8 mouse cellular contexts compared by ENCODE assay signal in genomic region chr5:105494246-105494917, GRCm38 (mm10). TPM values are rescaled to one million over a fixed set of nuclear protein-coding genes. Genes with fewer than 3 reads are reported as not detected.
DNase-seq lines count a peak whose midpoint lies in the region; ATAC-seq and TF ChIP-seq lines count a peak whose summit lies in the region.

No protein-coding gene starts in this region.

- H3K36me3 ChIP-seq in heart, embryonic 11.5 days (ENCODE audit: control insufficient read depth, insufficient read depth, low read length) = no peaks in the 10 kb centered on the region
- no peaks in the 10 kb centered on the region for H3K36me3 ChIP-seq in heart, adult 2 months (ENCODE audit: control insufficient read depth, insufficient read depth, low read length)
- peaks cover 31% of the 10 kb centered on the region for H3K36me3 ChIP-seq in megakaryocyte, embryonic 14.5 days (replicated peaks; ENCODE audit: low read length)
- H3K36me3 ChIP-seq in forebrain, embryonic 14.5 days (ENCODE audit: control insufficient read depth, insufficient read depth, low read length) = no peaks in the 10 kb centered on the region
- no peaks in the 10 kb centered on the region for H3K36me3 ChIP-seq in midbrain, embryonic 15.5 days (replicated peaks)

- ATAC-seq in heart, embryonic 11.5 days (replicated peaks; ENCODE audit: insufficient number of reproducible peaks, low FRiP score, low TSS enrichment) = no peak
- ATAC-seq in megakaryocyte, adult 5-6 weeks (ENCODE audit: poor library complexity, severe bottlenecking) = no peak
- no peak for ATAC-seq in forebrain, embryonic 14.5 days
- ATAC-seq in midbrain, embryonic 15.5 days (replicated peaks) = no peak

- H3K4me2 ChIP-seq in heart, embryonic 11.5 days = peak overlapping the region; percentile 60; the same call in 1 of the 2 replicates
- H3K4me2 ChIP-seq in forebrain, embryonic 14.5 days (ENCODE audit: low read length) = peak overlapping the region; percentile 39; the same call in 1 of the 2 replicates
- peak overlapping the region; percentile 49; the same call in 1 of the 2 replicates for H3K4me2 ChIP-seq in midbrain, embryonic 15.5 days

- no peak overlapping the region for H3K9ac ChIP-seq in heart, embryonic 11.5 days (ENCODE audit: low read depth, low read length)
- H3K9ac ChIP-seq in heart, adult 2 months (ENCODE audit: low read depth, low read length) = no peak overlapping the region
- H3K9ac ChIP-seq in forebrain, embryonic 14.5 days (ENCODE audit: low read length) = no peak overlapping the region
- no peak overlapping the region for H3K9ac ChIP-seq in midbrain, embryonic 15.5 days

- no peak for TF ChIP-seq POLR2A in heart, adult 2 months (IDR thresholded peaks at IDR 0.05; ENCODE audit: insufficient read depth, low read depth, low read length)

- no peaks in the 10 kb centered on the region for H3K9me3 ChIP-seq in heart, embryonic 11.5 days (replicated peaks; ENCODE audit: control insufficient read depth, low read length)
- H3K9me3 ChIP-seq in megakaryocyte, embryonic 14.5 days = peaks cover 3% of the 10 kb centered on the region; the same call in 1 of the 2 replicates
- H3K9me3 ChIP-seq in forebrain, embryonic 14.5 days (replicated peaks; ENCODE audit: control insufficient read depth, low read length) = no peaks in the 10 kb centered on the region
- H3K9me3 ChIP-seq in midbrain, embryonic 15.5 days = no peaks in the 10 kb centered on the region

- no peak for TF ChIP-seq CTCF in heart, adult 2 months (IDR thresholded peaks at IDR 0.05)

- WGBS in heart, embryonic 11.5 days (ENCODE audit: insufficient replicate concordance) = 52% methylated on average over 10 of the region's 10 CpGs
- WGBS in heart, adult 2 months = 71% methylated on average over 10 of the region's 10 CpGs
- 17% methylated on average over 10 of the region's 10 CpGs for WGBS in forebrain, embryonic 14.5 days
- 30% methylated on average over 10 of the region's 10 CpGs for WGBS in midbrain, embryonic 15.5 days

- H3K79me2 ChIP-seq in heart, adult 2 months (replicated peaks; ENCODE audit: control insufficient read depth, insufficient read depth, low read length) = no peaks in the 10 kb centered on the region

- no peak overlapping the region for H3K27ac ChIP-seq in heart, embryonic 11.5 days (ENCODE audit: low read depth, low read length)
- H3K27ac ChIP-seq in heart, adult 2 months = no peak overlapping the region
- no peak overlapping the region for H3K27ac ChIP-seq in forebrain, embryonic 14.5 days (ENCODE audit: low read depth, low read length)
- no peak overlapping the region for H3K27ac ChIP-seq in midbrain, embryonic 15.5 days

- DNase-seq in heart, adult 2 months = no peak
- no peak for DNase-seq in forebrain, embryonic 14.5 days (ENCODE audit: low spot score)
- no peak for DNase-seq in lung, postnatal 14 days
- DNase-seq in layer of hippocampus, postnatal 10 days (ENCODE audit: low spot score in 2 of 2) = no peak

- H3K4me1 ChIP-seq in heart, embryonic 11.5 days (ENCODE audit: control insufficient read depth, insufficient read depth, low read length) = peaks cover 4% of the 10 kb centered on the region; the same call in 1 of the 2 replicates
- peaks cover 2% of the 10 kb centered on the region; the same call in 1 of the 2 replicates for H3K4me1 ChIP-seq in heart, adult 2 months (ENCODE audit: control insufficient read depth, insufficient read depth, low read length)
- peaks cover 67% of the 10 kb centered on the region for H3K4me1 ChIP-seq in megakaryocyte, embryonic 14.5 days
- H3K4me1 ChIP-seq in forebrain, embryonic 14.5 days (ENCODE audit: control insufficient read depth, insufficient read depth, low read length) = peaks cover 43% of the 10 kb centered on the region
- H3K4me1 ChIP-seq in midbrain, embryonic 15.5 days = peaks cover 32% of the 10 kb centered on the region

- TF ChIP-seq EP300 in heart, adult 2 months (IDR thresholded peaks at IDR 0.05; ENCODE audit: insufficient read depth, low read depth, low read length) = no peak

- H3K27me3 ChIP-seq in heart, embryonic 11.5 days (ENCODE audit: control insufficient read depth, insufficient read depth, low read length) = no peaks in the 10 kb centered on the region; the same call in 1 of the 2 replicates
- no peaks in the 10 kb centered on the region for H3K27me3 ChIP-seq in heart, adult 2 months (ENCODE audit: control insufficient read depth, insufficient read depth, low read length)
- no peaks in the 10 kb centered on the region for H3K27me3 ChIP-seq in megakaryocyte, embryonic 14.5 days (replicated peaks)
- H3K27me3 ChIP-seq in forebrain, embryonic 14.5 days (replicated peaks; ENCODE audit: control insufficient read depth, insufficient read depth, low read length) = no peaks in the 10 kb centered on the region
- 0 out of 2 replicates have a peak, but pooled peaks cover 7% of the 10 kb centered on the region for H3K27me3 ChIP-seq in midbrain, embryonic 15.5 days (replicated peaks)

- no peak overlapping the region for H3K4me3 ChIP-seq in heart, embryonic 11.5 days (ENCODE audit: low read depth, low read length)
- H3K4me3 ChIP-seq in heart, adult 2 months = no peak overlapping the region
- peak overlapping the region; percentile 29 for H3K4me3 ChIP-seq in megakaryocyte, embryonic 14.5 days (replicated peaks)
- H3K4me3 ChIP-seq in forebrain, embryonic 14.5 days (ENCODE audit: low read depth, low read length) = no peak overlapping the region
- H3K4me3 ChIP-seq in midbrain, embryonic 15.5 days = no peak overlapping the region

- intact Hi-C loops in heart, adult 2 months (cut with DNase I) = loop anchor here (2.0 to 10.0 kb wide), 2 partner anchors 22 to 380 kb away; partner anchors contain the start of gene Zfp326

RNA-seq across cellular contexts. Expression of gene Lrrc8c, which starts 24.8 kb away (rescaled TPM):
- polyA plus RNA-seq in heart, embryonic 11.5 days (2014; fragmentation: Nextera tagmentation; extraction: Ambion mirVana) = 32.5 and 33.5 TPM in 2 replicates
- total RNA-seq in heart, adult 2 months (2021) = 10 to 100 TPM; 19.7 to 35.5 TPM
- 23.5 and 37.5 TPM in 2 replicates for polyA plus RNA-seq in heart, adult 2 months (2012; rRNA removed)
- 30.7 and 117 TPM in 2 replicates for polyA plus RNA-seq in megakaryocyte, embryonic 14.5 days (2012; ENCODE audit: insufficient read depth, low replicate concordance)
- total RNA-seq in megakaryocyte, adult 5-6 weeks (2015) = 51.2 and 57.7 TPM in 2 replicates
- total RNA-seq in megakaryocyte, adult 5-6 weeks (2017) = 9.7 and 12.2 TPM in 2 replicates
- 8.6 and 10.2 TPM in 2 replicates for polyA plus RNA-seq in forebrain, embryonic 14.5 days (2014; fragmentation: Nextera tagmentation; extraction: Ambion mirVana)
- 13.2 and 13.6 TPM in 2 replicates for polyA plus RNA-seq in midbrain, embryonic 15.5 days (2015; fragmentation: Nextera tagmentation; extraction: Ambion mirVana)
- 10 to 100 TPM; 24.6 to 26.1 TPM for total RNA-seq in layer of hippocampus, postnatal 10 days (2021)
